Mouse (Mus musculus): Measurements from ENCODE around the gene Usp36.

The Usp36 gene

DNA sequence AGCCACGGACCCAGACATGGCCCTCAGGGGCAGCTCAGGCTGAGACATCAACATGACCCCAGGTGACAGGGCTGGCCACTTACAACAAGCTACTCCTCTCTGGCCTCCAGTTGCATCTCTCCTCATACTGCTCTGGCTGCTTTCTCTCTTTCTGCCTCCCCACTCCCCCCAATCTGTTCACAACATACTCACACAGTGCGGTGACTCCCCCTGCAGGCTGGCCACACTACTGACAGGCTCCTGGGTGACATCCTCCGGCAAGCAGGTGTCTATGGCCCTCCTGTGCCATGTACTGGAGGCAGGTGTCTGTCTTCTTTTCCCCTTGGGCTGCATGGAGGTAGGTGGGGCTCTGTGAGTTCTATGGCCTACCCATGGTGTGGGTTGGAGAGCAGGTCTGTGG lies 7.9 kb upstream of the Usp36 start:
- no peak for DNase-seq

DNA sequence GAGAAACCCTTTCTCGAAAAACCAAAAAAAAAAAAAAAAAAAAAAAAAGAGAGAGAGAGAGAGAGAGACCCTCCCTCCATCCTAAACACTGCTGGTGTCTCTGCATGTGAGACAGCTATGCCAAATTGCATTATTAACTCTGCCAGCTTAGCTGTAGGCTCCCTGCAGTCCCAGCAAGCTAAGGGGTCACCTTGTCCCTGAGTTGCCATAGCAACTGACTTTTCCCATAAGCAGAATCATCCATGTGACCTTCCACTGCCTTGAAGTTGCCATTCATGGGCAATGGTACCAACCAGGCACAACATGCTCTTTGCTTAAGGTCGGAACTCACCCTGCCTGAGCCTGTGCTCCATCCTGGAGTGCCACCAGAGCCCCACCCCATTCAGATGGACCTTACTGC lies 5.0 kb upstream of the Usp36 start:
- no peak for DNase-seq

DNA sequence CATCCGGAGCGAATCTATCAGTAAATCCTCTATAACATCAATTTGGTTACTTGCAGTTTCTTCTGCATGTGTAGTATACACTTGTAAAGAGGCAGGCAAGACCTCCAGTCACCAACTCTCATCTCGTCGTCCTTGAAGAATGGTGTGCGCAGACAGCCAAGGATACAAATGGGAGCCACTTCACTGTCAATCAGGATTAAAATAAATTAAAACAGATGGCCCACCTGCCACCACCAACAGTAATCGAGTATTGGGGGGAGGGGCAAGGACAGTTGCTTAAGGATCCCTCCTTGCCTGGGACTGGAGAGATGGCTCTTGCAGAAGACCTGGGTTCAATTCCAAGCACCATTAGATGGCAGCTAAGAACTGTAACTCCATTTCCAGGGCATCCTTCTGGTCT lies 2.6 kb upstream of the Usp36 start:
- no peak for DNase-seq

DNA sequence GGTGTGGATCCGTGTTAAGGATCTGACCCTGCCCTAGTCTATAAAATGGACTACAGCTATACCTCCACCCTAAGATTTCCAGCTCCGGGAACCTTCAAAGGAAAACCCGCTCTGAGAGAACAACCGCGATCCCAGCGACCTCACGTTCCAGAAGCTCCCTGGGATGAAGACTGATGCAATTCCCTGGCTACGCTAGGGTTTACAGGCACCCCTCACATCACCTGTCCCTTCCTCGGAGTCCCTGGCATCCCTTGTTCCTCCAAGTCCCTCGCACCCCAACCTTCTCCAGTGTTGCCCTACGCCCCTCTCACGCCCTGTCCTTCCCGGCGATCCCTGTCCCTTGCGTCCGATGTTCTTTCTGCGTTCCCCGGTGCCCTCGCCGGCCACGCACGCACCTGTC lies 482 bp downstream of the Usp36 start:
- no peak for DNase-seq

DNA sequence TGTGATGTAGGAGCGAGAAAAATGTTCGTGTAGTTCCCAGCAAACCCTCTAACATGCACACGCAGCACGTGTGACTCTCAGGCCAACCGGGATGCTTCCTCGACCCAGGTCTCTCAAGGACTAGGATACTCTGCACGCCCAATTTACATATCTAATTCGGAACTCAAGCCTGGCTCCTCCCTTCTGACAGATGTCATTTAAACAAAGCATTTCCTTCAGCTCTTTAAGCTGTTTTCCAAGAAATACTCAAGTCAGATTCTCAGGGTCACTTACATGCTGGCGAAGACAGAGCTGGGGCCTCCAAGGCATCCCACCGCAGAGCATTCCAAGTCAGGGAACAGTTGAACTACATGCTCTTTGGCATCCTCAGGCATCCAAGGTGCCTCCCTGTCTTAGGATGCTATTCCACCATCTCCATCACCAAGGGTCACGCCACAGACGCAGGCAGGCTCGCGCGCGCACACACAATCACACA lies 970 bp downstream of the Usp36 start:
- DNase-seq: no peak

DNA sequence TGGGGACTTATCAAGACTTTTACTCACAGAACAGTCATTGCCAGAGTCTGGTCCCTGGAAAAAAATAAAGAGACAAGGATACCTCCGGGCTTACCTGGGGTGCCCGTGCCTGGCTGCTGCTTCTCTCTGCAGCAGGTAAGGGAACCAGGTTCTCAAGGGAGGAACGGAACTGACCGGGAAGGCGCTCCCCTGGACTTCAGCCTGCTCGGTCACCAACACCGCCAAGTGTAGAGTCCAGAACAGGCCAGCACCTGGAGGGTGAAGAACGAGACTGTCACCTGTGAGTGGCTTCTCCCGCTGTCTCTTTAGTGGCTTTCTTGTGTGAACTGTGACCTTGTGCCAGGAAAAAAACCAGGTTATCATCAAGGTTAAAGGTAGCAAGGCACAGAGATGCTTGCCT lies 2.5 kb downstream of the Usp36 start:
- DNase-seq: no peak

DNA sequence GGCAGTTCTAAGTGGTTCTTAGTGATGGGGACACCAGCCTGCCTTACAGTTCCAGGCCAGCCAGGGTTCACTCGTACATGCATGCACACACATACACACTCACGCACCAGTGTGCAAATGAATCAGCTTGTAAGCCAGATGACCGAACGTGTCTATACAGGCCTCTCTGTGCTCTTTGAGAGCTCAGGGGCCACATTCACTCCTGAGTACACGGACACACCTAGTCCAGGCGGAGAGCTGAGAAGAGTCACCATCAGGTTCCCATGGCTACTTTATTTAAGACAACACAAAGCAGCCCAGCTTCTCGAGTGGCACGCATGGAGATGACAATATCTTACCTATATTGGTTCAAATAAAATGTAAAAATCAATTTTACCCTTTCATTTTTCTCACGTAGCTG lies 3.6 kb downstream of the Usp36 start:
- DNase-seq: no peak

DNA sequence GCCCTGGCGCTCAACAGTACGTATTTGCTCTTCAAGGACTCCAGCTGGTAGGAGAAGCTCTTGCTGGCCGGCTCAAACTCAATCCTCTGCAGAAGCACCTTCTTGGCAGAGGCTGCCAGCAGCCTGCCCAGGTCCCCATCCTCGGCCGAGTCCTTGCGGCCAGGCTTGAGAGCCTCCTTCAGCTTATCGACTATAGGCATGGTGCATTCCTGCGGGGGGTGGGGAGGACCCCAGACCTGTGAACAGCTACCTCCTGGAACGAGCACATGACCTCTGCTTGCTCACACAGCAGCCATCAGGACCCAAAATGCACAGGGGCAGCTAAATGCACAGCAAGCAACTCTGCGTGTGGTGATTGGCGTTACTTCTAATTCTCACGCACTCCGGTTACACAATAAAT lies 4.3 kb downstream of the Usp36 start:
- DNase-seq: no peak

DNA sequence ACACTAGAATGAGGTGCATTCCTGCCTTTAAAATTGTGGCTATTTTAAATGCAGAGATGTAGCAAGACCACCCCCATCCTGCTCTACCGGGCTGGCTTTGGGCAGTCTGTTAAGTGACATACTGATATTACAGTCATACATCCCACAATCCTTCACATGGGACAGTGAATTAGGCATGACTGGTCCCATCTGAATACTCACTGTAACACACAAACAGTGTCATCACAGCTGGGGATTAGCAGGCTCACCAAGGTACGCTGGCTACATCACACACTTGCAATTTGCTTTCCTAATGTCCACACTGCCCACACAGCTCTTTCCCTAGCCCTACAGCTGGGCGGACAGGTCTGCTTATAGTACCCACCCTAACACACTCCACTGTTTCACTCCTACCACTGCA lies 9.8 kb downstream of the Usp36 start:
- DNase-seq: no peak

DNA sequence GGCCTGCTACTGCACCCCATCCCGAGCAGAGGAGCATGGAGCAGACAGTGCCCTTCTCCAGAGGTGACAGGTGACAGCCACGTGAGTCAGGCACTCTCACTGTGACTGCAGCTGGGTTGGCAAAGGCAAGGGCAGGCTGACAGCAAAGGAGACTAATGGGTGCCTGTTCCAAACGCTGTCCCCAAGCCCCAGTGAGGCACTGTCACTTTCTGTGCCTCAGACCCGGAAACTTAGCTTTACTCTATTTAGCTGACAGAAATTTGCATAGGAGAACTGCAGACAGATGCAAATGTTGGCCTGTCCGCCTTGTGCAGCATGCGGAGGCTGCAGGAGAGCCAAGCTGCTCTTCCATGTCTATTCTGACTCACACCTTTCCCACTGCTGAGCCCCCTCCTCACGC lies 13.7 kb downstream of the Usp36 start:
- DNase-seq: peak; percentile 16

DNA sequence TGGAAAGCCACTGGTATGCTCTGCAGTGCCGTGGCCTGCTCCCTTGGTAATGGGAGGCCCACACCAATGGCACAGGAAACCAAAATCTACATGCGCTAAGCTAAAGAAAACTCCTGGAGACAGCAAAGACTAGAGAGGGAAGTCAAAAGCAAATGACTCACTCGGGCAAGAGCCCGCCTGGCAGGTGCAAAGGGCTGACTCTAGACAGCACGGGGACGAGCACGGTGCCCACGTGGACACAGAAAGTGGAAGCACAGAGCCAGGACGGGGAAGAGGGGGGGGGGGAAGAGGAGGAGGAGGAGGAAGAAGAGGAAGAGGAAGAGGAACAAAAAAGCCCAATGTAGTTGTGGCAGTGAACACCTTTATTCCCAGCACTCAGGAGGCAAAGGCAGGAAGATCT lies 15.0 kb downstream of the Usp36 start:
- no peak for DNase-seq

DNA sequence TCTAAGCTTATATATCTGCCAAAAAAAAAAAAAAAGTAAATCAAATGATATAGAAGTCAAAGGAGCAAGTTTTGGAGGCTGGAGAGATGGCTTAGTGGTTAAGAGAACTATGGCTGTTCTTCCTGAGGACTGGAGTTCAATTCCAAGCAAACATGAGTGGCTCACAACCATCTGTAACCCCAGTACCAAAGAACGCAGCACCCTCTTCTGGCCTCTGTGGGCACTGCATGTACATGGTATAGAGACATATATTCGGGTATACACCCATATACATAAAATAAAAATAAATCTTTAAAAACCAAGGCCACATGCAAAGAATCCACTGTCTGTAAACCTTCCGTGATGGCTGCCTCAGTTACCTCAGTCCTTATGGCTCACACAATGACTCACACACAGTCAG lies 20.2 kb downstream of the Usp36 start:
- DNase-seq: no peak

DNA sequence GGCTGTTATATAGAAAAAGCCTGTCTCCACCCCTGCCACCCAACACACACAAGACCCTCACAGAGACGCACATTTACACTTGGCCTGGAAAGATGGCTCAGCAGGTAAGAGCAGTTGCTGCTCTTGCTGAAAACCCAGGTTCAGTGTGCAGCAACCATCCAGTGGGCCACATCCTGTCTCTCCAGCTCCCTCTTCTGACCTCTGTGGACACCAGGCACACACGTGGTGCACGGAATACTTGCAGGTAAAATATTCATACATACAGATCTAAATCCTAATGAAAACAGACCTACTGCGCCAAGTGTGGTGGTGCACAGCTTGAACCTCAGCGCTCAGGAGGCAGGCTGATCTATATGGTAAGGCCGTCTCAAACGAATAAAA lies 23.4 kb downstream of the Usp36 start:
- DNase-seq: no peak

DNA sequence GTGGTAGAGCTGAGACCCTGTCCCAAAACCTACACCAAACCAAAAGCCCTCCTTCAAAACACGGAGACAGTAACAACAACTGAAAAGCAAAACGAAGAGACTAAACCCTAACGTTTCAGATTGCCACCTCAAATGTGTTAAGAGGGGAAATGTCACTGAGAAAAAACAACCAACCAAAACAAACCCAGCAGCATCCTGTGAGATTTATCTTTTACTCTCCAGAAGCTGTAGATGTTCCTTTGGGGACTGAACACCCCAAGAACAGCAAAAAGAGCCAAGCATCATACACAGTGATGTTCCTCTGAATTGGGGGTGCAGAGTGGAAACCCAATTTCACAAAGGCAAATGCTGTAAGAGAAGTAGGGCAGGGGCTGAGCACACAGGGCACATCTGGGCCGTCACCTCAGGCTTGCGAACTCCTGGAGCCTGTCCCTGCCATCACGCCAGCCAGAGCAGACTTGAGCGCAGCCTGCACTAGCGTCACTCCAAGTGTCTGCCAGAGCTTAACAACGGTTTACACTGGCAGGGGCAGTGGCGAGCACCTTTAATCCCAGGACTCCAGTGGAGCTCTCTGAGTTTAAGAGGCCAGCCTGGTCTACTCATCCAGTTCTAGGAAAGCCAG lies 23.9 kb downstream of the Usp36 start:
- DNase-seq: no peak

DNA sequence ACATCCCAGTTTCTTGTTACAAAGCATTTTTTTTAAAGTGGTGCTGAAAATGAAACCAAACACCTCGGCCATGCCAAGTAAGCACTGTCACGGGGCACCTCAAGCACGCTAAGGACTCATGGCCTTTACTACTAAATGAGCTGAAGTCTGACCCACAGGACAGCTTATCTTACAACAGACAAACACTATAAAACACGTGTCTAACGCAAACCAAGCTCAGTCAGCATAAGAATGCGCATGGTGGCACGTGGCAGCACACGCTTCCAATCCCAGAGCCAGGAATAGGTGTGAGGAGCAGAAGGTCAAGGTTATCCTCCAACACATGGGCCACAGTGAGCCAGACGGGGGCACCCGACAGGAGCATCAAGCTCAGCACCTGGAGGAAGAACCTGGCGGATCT lies 24.4 kb downstream of the Usp36 start:
- DNase-seq: no peak

DNA sequence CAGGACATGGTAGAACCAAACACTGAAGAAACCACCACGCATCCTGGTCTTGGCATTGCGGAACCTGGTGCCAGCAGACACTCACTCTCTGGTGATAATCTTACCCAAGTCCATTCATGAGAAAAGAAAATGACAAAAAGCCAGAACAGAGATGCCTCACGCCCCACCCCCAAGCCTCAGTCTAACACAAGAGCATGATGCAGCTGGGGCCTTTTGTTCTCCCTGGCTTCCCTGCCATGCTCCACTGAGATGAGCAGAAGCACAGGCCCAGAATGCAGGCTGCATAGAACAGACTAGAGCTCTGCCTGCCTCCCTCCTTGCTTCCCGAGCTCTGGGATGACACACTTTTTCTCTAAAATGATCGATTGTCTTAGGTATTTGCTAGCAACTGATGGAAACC lies 26.9 kb downstream of the Usp36 start:
- DNase-seq: no peak

DNA sequence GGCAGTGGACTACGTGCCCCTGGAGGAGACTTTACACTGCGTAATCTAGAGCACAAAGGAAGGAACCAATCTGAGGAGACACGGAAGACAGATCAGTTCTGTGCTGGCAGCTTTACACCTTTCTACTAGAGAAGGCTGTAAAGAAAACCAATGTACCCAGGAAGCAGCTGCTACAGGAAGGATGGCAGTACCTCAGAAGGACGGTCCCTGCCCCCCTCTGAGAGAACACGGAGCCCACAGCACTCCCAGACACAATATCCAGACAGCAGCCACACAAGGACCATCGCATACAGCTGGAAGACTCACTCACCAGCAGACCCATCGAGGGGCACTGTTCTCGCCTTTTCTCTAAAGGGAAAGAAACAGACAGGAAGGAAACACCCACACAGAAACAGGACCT lies 30.0 kb downstream of the Usp36 start:
- no peak for DNase-seq

DNA sequence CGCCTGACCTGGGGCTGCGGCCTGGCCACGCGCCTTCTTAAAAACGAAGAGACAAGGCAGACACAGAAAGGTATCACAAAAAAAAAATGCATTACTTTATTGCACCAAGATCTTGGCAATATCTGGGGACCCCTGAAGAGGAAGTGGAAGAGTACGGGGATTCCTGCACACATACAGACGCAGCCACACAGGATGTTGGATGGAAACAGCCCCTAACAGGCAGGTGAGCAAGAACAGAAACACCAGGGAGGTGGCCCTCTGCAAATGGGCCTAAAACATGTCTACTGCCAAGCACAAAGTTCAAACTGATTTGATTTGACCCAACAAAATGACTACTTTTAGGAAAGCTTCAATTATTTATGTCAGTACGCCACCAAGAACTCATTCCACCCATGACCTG lies 30.5 kb downstream of the Usp36 start:
- no peak for DNase-seq

DNA sequence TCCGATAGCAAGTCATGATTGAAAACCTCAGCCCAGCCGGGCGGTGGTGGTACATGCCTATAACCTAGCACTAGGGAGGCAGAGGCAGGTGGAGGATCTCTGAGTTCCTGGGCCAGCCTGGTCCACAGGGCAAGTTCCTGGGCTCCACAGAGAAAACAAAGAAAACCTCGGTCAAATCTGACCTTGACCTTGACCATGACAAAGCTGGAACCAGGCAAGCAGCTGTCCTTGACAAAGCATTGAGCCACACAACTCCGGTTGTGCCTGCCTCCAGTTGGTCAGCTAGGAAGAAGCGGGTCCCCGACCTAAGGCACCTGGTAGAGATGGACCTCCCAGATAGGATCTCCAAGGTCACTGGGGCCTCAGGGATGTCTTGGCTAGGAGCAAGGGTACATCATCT lies 33.7 kb downstream of the Usp36 start:
- no peak for DNase-seq

DNA sequence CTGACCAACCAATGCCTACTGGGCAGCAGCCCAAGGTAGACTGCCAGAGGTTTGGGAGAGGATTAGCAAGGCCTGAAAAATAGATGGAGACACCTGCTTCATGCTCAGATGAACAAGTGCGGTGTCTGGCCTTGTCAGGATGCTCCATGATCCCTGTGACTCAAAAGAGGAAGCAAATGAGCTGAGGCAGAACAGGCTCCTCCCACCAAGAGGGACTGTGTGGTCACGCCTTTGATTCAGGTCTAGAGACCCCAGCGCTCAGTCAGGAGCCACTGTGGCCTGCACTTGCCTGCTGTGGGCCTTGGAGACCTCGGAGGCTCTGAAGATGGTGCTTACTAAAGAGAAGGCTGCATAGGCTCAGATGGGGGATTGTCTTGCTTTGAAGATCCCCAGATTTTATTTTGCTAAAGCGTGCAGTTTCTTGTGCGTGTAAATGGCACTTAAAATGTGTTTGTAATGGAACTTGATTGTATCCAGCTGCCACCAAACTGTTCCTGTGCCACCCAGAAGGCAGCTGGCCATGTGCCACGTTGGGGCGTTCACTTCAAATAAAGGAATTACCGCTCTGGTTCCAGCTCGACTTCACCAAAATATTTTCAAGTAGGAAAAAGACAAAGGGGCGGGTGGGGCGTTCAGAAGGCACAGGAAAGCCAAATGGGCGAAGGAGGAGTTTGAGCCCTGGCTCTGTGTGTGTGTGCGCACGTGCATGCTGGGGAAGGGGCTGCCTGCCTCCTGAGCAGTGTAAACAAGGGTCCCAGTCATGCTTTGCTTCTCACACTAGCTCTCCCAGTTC lies 35.7 kb downstream of the Usp36 start:
- DNase-seq: peak; percentile 50

DNA sequence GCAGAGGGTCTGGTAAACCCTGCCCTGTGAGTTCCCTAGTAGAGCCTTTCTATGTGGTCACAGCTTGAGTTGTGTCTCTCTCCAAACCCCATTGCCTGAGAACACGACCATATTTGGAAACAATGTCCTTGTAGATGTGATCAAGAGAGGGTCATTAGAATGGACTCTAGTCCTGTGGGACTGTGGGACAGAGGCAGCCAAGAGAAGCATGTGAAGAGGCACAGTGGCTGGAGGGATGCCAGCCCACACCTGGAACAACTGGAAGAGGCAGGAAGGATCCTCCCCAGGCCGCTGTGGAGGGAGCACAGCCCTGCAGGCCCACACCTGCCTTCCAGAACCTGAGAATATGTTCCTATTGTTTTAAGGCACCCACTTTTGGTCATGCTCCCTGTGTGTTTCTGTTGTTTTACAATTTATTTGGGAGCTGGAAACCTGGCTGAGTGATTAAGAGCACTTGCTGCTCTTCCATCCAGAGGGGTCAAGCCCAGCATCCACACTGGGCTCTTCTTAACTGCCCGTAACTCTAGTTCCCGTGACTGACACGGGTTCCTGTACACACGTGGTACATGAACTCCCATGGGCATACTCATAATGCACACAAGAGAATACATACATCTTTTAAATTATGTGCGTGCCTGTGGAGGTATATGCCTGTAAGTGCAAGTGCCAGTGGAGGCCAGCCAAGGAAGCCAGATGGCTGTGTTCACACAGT lies 36.4 kb downstream of the Usp36 start:
- DNase-seq: no peak

DNA sequence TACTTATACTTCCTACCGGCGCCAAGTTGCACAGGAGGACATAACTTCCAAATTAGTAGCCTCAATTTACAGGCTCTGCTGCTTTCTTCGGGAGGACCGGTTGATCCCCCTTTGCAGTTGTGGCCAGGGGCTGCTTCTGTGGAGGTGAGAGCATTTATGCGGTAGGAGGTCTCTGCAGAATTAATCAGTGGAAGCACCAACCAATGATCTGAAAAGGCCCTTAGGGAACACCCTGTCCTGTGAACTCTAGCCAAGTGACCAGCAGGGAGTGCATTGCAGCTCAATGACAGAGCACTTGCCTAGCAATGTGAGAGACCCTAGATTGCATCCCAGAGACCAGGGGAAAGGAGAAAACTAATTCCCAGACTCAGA lies 41.0 kb downstream of the Usp36 start:
- no peak for DNase-seq

DNA sequence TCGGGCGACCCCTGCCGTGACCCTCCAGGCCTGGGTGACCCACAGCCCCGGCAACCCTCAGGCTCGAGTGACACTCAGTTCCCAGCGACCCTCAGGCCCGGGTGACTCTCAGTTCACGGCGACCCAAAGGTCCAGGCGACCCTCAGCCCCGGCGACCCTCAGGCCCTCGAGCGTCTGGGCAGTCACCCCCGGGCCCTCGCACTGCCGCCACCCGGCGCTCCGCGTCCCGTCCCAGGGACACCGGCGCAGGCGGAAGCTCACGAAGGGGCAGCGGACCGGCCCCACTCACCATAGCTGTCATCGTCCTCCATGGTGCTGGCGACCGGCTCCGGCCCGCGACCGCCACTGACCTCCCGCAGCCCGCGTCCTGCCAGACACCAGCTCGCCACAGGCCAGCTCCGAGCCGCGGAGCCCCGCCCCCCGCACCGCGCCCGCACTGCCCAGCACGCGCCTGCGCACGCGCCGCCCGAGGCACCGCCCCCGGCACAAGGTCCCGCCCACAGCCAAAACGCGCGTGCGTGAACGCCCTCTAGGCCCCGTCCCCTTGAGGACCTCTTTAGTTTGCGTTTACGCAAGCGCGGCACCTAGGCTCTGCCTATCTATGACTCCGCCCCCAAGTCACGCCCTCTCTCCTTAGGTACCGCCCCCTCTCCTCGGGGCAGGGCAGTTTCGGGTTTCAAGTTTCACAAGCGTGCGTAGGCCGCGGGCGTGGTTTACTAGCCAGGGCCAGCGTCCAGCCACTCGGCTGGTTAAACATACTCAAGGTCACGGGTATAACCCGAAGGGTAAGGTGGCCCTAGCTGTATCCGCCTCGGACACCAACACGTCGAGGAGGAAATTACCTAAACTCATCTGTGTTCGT lies 41.7 kb downstream of the Usp36 start, which contains the start of gene Cyth1:
TSS of gene Cyth1 (minus strand) at position 443 of the 862 bp plus-strand sequence.
- DNase-seq: peak; percentile 98

All from right cerebral cortex, postnatal 25 days (tissue).